Mouse (Mus musculus): ENCODE measurements around the gene Mybphl. TPM values are rescaled to one million over a fixed set of nuclear protein-coding genes. Genes with fewer than 3 reads are reported as not detected.

Mybphl gene
- polyA plus RNA-seq, 1 experiment from 2014 or later, result 41.5 TPM

DNA sequence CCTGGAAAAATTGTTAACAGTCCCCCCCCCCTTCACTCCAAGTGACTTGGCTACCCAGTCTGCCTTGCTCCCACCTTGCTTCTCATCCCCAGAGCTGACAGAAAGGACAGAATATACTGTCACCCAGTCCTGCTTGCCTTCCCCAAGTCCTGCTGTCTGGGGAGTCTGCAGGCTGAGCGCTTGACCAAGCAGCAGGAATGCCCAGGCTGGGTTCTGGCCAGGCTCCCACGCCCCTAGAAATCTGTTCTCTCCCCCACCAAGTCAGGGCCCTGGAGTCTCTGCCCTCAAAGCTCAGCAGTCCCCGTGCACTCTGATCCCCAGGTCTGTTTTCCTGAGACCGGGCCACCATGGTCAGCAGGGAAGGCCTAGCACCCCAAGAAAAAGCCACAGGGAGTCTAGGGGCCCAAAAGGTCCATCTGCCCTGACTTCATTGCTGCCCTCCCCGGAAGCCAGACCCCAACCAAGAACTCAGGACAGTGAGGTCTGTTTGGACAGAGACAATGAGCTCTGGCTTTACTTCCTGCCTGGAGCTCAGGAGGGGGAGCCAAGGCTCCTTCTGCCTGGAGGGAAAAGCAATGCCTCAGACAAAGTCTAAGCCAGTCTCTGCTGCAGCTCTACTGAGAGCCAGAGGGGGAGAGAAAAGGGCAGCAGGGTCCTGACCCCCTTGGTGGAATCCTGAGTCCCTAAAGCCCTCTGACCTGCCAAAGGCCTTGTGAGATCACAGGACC is 46.5 kb downstream of the Mybphl start:
- Histone ChIP-seq H3K27me3 (peaks cover 10% of the 10 kb centered on the region), H3K9ac (0 out of 2 replicates have a peak overlapping the region, but pooled peaks have one; percentile 10), H3K4me2 (no peak overlapping the region), H3K4me1 (replicated peaks) (peaks cover 20% of the 10 kb centered on the region), H3K9me3 (replicated peaks) (no peaks in the 10 kb centered on the region), H3K27ac (peak overlapping the region; percentile 53), H3K36me3 (no peaks in the 10 kb centered on the region), H3K4me3 (no peak overlapping the region)
- ATAC-seq (replicated peaks; ENCODE audit: insufficient number of reproducible peaks, insufficient read depth, low FRiP score, low read depth), result no peak
- whole genome bisulfite sequencing, result 60% methylated on average over 5 of the region's 5 CpGs

DNA sequence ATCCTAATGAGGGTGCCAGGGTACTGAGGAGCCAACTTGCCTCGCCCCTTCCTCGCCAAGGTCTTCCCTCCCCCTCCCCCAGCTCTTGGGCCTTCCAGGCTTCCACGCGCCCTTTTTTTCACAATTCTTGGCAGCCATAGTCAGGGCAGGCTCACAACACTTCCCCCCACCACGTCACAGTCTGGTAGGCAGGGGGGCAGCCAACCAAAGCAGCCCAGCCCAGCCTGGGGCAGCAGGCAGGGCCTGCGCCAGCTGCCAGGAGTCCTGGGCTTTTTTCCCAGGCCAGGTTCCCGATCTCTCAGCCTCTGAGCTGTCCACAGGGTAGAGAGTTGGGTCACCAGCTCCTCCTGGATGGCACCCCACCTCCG is 47.0 kb downstream of the Mybphl start:
- peak overlapping the region; percentile 53 for H3K27ac ChIP-seq
- peak; percentile 33; the same call in 1 of the 2 replicates for ATAC-seq (replicated peaks; ENCODE audit: insufficient number of reproducible peaks, insufficient read depth, low FRiP score, low read depth)
- no peak overlapping the region for H3K4me2 ChIP-seq
- WGBS, result 70% methylated on average over 8 of the region's 8 CpGs
- peaks cover 15% of the 10 kb centered on the region for H3K27me3 ChIP-seq
- H3K4me1 ChIP-seq (replicated peaks), result peaks cover 21% of the 10 kb centered on the region
- no peaks in the 10 kb centered on the region for H3K9me3 ChIP-seq (replicated peaks)
- no peak overlapping the region for H3K9ac ChIP-seq
- H3K36me3 ChIP-seq, result no peaks in the 10 kb centered on the region
- H3K4me3 ChIP-seq, result no peak overlapping the region

DNA sequence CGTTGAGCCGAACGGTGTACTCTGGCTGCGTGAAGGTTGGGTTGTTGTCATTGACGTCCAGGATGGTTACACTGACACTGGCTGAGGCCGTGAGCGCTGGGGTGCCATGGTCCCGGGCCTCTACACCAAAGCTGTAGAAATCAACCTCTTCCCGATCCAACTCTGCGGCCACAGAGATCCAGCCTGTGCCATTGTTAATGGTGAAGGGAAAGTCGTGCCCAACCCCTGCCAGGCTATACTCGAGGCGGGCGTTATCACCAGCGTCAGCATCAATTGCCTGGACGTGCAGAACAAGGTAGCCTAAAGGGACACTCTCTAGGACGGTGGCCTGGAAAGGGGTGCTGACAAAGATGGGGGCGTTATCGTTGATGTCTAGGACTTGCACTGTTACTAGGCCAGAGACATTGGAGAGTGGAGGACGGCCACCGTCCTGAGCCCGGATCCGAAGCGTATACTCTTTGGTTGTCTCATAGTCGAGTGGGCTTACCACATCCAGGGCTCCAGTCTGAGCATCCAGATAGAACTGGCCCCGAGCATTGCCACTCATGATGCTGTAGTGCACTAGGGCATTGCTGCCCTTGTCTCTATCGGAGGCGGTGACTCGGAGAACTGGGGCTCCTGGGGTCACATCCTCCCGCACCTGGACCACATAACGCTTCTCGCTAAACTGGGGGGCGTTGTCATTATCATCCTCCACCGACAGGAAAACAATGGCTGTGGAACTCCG is 49.1 kb downstream of the Mybphl start:
- ATAC-seq (replicated peaks; ENCODE audit: insufficient number of reproducible peaks, insufficient read depth, low FRiP score, low read depth), result no peak
- peaks cover 34% of the 10 kb centered on the region for H3K27me3 ChIP-seq
- WGBS, result 95% methylated on average over 35 of the region's 35 CpGs

DNA sequence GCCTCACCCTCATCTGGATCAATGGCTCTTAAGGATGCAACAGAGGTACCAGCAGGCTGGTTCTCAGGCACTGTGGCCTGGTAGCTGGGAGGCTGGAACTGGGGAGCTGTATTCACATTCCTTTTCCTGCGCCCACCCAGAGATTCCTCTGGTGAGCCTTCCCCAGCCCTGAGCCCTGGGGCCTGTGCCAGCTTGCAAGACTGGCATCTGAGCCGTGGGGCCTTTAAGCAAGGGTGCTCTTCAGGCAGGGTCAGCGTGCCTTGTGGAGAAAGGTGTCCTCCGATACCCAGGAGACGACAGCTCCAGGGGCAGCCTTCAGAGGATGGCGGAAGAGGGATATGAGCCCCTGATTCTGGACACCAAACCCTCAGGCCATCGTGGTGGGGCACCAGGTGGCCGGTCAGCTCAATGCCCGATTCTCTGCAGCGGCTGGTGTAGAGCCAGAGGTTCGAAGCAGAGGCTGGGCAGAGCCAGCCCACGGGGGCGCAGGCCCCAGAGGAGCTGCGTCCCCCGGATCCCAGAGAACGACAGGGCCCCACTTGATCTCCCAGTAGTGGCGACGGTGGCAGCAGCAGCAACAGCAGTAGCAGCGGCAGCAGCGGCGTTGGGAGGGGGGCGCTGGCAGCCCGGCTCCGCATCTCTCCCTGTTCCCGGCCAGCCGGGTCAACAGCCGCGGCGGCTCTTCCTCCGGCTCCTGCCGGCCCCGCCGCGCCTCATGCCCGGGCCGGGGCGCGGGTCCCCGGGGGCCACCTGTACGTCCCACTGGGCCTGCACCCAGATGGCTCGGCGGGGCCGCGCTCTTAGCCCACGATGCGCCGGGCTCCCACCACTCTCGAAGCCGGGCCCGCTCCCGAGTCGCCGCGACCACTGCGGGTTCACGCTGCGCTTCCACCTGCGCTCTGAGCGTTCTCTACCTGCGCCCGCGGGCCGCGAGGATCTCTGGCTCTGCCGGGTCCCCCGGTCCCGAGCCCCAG is 50.4 kb downstream of the Mybphl start, which contains the start of gene Celsr2:
Gene Celsr2, minus strand, starts transcription at position 696 of the 974 bp plus-strand sequence.
- no peaks in the 10 kb centered on the region for H3K36me3 ChIP-seq
- H3K27ac ChIP-seq, result 0 out of 2 replicates have a peak within 1 kb of the TSS, but pooled peaks have one; percentile 27

More for the DNA sequence above, 49.1 kb downstream of the Mybphl start:
- Histone ChIP-seq H3K9ac (no peak overlapping the region), H3K36me3 (no peaks in the 10 kb centered on the region), H3K4me1 (replicated peaks) (peaks cover 21% of the 10 kb centered on the region), H3K4me3 (no peak overlapping the region), H3K4me2 (no peak overlapping the region), H3K27ac (no peak overlapping the region), H3K9me3 (replicated peaks) (no peaks in the 10 kb centered on the region)

DNA sequence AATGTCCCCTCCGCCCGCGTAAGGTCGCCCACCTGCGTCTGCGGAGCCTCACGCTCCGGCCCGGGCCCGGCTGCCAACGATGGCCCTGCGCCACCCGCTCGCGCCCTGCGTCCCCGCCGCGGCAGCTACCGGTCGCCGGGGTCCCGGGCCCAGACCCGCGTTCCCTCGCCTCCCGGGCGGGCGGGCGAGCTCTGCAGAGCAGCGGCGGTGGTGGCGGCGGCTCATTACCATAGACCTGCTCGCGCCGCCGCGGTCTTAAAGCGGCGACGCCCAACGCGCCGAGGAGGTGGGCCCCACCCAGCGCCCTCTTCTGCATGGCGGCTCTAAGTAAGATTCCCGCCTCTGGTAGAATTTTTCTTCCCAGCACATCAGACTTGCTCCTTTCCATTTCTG is 51.1 kb downstream of the Mybphl start:
- no peaks in the 10 kb centered on the region for H3K36me3 ChIP-seq
- H3K27ac ChIP-seq, result 0 out of 2 replicates have a peak overlapping the region, but pooled peaks have one; percentile 27
- peak overlapping the region; percentile 82 for H3K4me3 ChIP-seq
- H3K27me3 ChIP-seq, result peaks cover 34% of the 10 kb centered on the region
- ATAC-seq (replicated peaks; ENCODE audit: insufficient number of reproducible peaks, insufficient read depth, low FRiP score, low read depth), result peak; percentile 76
- under 1% methylated on average over 48 of the region's 48 CpGs for WGBS
- peak overlapping the region; percentile 82 for H3K9ac ChIP-seq
- H3K4me2 ChIP-seq, result peak overlapping the region; percentile 100
- no peaks in the 10 kb centered on the region for H3K9me3 ChIP-seq (replicated peaks)
- peaks cover 21% of the 10 kb centered on the region for H3K4me1 ChIP-seq (replicated peaks)

More for the DNA sequence above, 50.4 kb downstream of the Mybphl start, which contains the start of gene Celsr2:
- peaks cover 21% of the 10 kb centered on the region for H3K4me1 ChIP-seq (replicated peaks)
- ATAC-seq (replicated peaks; ENCODE audit: insufficient number of reproducible peaks, insufficient read depth, low FRiP score, low read depth), result no peak
- peak within 1 kb of the TSS; percentile 82 for H3K4me3 ChIP-seq
- 9% methylated on average over 49 of the region's 67 CpGs for WGBS
- H3K9me3 ChIP-seq (replicated peaks), result no peaks in the 10 kb centered on the region
- peaks cover 34% of the 10 kb centered on the region for H3K27me3 ChIP-seq
- H3K9ac ChIP-seq, result peak within 1 kb of the TSS; percentile 82
- peak within 1 kb of the TSS; percentile 100 for H3K4me2 ChIP-seq

GRCm38 (mm10) chr3:108423006-108423405 is 58.3 kb downstream of the Mybphl start:
- Histone ChIP-seq H3K9me3 (replicated peaks) (no peaks in the 10 kb centered on the region), H3K4me1 (replicated peaks) (peaks cover 15% of the 10 kb centered on the region), H3K27ac (no peak overlapping the region), H3K4me2 (no peak overlapping the region), H3K36me3 (peaks cover 27% of the 10 kb centered on the region), H3K27me3 (peaks cover 8% of the 10 kb centered on the region; the same call in 1 of the 2 replicates), H3K9ac (no peak overlapping the region), H3K4me3 (no peak overlapping the region)
- ATAC-seq (replicated peaks; ENCODE audit: insufficient number of reproducible peaks, insufficient read depth, low FRiP score, low read depth), result no peak
- WGBS, result 31% methylated on average over 6 of the region's 6 CpGs

- whole genome bisulfite sequencing, result 18% methylated on average over 11 of the region's 11 CpGs
- H3K27me3 ChIP-seq, result no peaks in the 10 kb centered on the region
- peak overlapping the region; percentile 46 for H3K4me2 ChIP-seq
- H3K4me3 ChIP-seq, result peak overlapping the region; percentile 18
- peaks cover 38% of the 10 kb centered on the region for H3K36me3 ChIP-seq
- H3K27ac ChIP-seq, result no peak overlapping the region
- H3K9me3 ChIP-seq (replicated peaks), result no peaks in the 10 kb centered on the region
- ATAC-seq (replicated peaks; ENCODE audit: insufficient number of reproducible peaks, insufficient read depth, low FRiP score, low read depth), result peak; percentile 54; the same call in 1 of the 2 replicates
- no peak overlapping the region; the same call in 1 of the 2 replicates for H3K9ac ChIP-seq
- peaks cover 15% of the 10 kb centered on the region for H3K4me1 ChIP-seq (replicated peaks)
Observed at GRCm38 (mm10) chr3:108423844-108424801, 59.4 kb downstream of the Mybphl start.

DNA sequence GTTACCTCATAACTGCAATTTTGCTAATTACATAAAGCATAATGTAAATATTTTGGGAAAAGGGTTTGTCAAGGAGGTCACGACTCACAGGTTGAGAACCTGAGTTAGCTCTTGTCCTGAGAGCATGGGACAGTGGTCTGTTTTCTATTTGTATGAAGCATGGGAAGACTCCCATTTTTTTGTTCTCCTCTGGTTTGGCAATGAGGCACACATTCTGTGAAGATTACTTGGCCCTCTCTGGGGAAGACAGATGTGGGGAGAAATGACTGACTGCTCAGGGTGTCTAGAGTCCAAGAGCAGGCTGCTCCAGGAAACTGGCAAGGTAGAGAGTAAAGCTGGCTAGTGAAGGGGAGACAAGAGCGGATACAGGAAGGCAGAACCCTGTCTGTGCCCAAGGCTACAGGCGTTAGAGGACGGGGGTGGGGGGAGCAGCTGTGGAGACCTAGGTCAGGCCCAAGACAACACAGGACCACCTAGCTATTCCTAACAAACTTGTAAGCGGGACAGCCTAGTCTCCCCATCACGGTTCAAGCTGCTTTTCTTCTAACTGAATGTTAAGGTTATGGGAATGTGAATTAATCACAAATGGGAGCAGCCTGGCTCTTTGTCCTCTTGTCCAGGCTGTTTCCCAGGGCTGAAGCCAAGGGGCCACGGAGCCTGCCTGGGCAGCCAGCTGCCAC is 60.4 kb downstream of the Mybphl start:
- Histone ChIP-seq H3K27me3 (no peaks in the 10 kb centered on the region), H3K9ac (no peak overlapping the region), H3K4me3 (no peak overlapping the region), H3K4me2 (no peak overlapping the region), H3K9me3 (replicated peaks) (no peaks in the 10 kb centered on the region), H3K4me1 (replicated peaks) (peaks cover 15% of the 10 kb centered on the region), H3K27ac (no peak overlapping the region), H3K36me3 (peaks cover 42% of the 10 kb centered on the region)
- no peak for ATAC-seq (replicated peaks; ENCODE audit: insufficient number of reproducible peaks, insufficient read depth, low FRiP score, low read depth)
- WGBS, result 85% methylated on average over 7 of the region's 7 CpGs

DNA sequence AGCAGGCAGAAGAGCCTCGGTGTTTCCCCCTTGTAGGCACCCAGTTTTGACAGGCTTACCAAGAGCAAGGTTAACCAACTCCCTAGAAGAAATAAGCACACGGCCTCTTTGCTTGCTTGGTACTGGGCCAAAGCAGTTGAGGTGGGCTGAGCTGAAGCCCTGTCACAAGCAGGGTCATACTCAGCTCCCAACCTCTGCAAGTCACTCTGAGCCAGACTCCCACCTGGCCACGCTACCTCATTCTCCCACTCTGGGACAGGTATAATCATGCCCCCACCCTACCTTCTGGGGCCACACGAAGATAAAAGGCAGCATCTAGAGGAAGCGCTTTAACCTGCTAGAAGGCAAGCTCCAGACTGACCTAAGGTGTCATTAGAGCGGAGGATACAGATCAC is 60.9 kb downstream of the Mybphl start:
- no peak for ATAC-seq (replicated peaks; ENCODE audit: insufficient number of reproducible peaks, insufficient read depth, low FRiP score, low read depth)
- Histone ChIP-seq H3K27me3 (no peaks in the 10 kb centered on the region), H3K36me3 (peaks cover 42% of the 10 kb centered on the region), H3K27ac (no peak overlapping the region), H3K4me3 (no peak overlapping the region), H3K9me3 (replicated peaks) (no peaks in the 10 kb centered on the region), H3K4me2 (no peak overlapping the region), H3K4me1 (replicated peaks) (peaks cover 15% of the 10 kb centered on the region), H3K9ac (no peak overlapping the region)
- WGBS, result 84% methylated on average over 6 of the region's 6 CpGs
